ENCODE assay signal across 1 mouse cellular context in the genomic region with DNA sequence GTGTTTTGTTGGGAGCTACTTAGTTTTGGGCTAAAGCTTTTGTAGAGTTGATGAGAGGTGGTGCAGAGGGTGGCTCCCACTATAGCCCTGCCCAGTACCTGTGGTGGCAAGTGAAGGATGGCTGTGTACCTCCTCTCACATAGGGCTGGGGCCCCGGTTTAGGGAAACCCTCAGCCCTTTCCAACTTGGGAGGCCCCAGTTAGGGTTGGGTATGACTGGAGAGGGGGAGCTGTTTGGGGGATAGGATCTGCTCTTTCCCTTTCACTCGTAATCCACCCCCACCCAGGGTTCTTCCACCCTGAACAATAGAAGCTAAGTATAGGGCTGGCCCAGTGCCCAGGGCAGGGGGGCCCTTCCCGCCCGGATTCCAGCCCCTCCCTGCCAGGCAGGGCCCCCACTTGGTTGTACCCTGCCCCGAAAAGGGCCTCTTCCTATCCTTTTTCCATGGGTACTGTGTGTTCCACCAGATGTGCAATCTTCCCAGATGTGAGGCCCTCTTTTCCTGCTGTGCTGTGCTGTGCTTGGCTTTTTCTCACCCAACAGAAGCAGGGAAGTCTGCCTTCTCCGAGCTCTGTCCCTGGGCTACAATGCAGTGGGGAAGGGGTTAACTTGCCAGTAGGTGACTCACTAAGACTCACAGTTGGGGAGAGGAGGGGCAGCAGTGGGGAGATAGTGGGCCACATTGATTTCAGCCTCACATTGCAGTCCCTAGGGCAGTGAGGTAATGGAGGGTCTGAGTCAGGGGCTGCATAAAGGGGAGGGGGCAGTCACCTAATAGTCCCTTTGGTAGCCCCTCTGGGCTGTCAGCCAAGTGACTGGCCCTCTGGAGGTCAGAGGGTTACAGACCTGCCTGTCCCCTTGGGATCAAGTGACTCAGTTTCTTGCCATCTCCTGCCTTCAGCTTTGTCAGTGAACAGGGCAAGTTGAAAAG.
TF ChIP-seq lines count a peak whose summit lies in the region.

No protein-coding gene starts in this region.

TF ChIP-seq in ES-E14, 5 proteins besides CTCF, POLR2A, EP300 and RAD21 (continued from another document):
- no peak for TF ChIP-seq ZC3H11A (IDR thresholded peaks at IDR 0.05; ENCODE audit: borderline replicate concordance, low read depth, low read length)
- TF ChIP-seq HCFC1 (IDR thresholded peaks at IDR 0.05; ENCODE audit: borderline replicate concordance, insufficient read depth, low read length) = no peak
- no peak for TF ChIP-seq MAFK (IDR thresholded peaks at IDR 0.05; ENCODE audit: insufficient read depth, low read depth, low read length)
- no peak for TF ChIP-seq CHD2 (IDR thresholded peaks at IDR 0.05; ENCODE audit: low read depth, low read length)
